Mouse (Mus musculus) G1E (cell line): ENCODE results near the gene Ahnak2. TPM values are rescaled to one million over a fixed set of nuclear protein-coding genes. Genes with fewer than 3 reads are reported as not detected.
A peak's percentile ranks its signal among the peaks of the same experiment; 100 is the strongest.

ENCODE experiments used
- ATAC-seq: 2 replicates; pipeline ENCODE4 v1.8.0; 2016; ENCODE audit warnings: mild to moderate bottlenecking; ENCODE audit not compliant: insufficient number of reproducible peaks, poor library complexity, low FRiP score, severe bottlenecking; ENCODE audit errors: extremely low read depth
- DNase-seq: peaks from one replicate; pipeline ENCODE4 v3.0.0; 2012; ENCODE audit warnings: low spot score
- H3K27me3 ChIP-seq: 2 replicates; pipeline ENCODE4 v1.6.1; 2012; ENCODE audit warnings: mild to moderate bottlenecking, low read length, inconsistent platforms; ENCODE audit not compliant: insufficient read depth
- H3K36me3 ChIP-seq: replicated peaks from 2 replicates; pipeline ENCODE3; 2012; ENCODE audit warnings: mild to moderate bottlenecking, inconsistent platforms
- H3K4me1 ChIP-seq: 2 replicates; pipeline ENCODE4 v1.6.1; 2012; ENCODE audit warnings: low read depth, low read length, inconsistent platforms, mixed read lengths; ENCODE audit not compliant: insufficient read depth
- H3K4me3 ChIP-seq: 2 replicates; pipeline ENCODE4 v1.5.1; 2012; ENCODE audit warnings: low read depth, mild to moderate bottlenecking, inconsistent platforms, low read length, moderate library complexity, mixed read lengths
- H3K9me3 ChIP-seq: replicated peaks from 2 replicates; pipeline ENCODE4 v1.6.1; 2012; ENCODE audit warnings: inconsistent platforms
- CTCF ChIP-seq: IDR thresholded peaks from 2 replicates; pipeline ENCODE4 v1.5.1; 2012; ENCODE audit warnings: low read depth, low read length, inconsistent platforms, mixed read lengths
- GATA1 ChIP-seq: IDR thresholded peaks from 2 replicates; pipeline ENCODE4 v1.6.1; 2012; ENCODE audit warnings: borderline replicate concordance, low read length, inconsistent platforms, mixed read lengths
- GATA2 ChIP-seq: IDR thresholded peaks from 2 replicates; pipeline ENCODE4 v1.6.1; 2012; ENCODE audit warnings: low read depth, low read length, inconsistent platforms, borderline replicate concordance
- POLR2AphosphoS5 ChIP-seq: IDR thresholded peaks from 2 replicates; pipeline ENCODE4 v1.6.1; 2012; ENCODE audit warnings: low read depth, low read length, inconsistent platforms; ENCODE audit not compliant: insufficient replicate concordance
- TAL1 ChIP-seq: conservative IDR thresholded peaks from 2 replicates; pipeline ENCODE4 v1.6.1; 2012; ENCODE audit warnings: low read depth, low read length, inconsistent platforms, mixed read lengths
- polyA plus RNA-seq: library from polyadenylated mRNA; stranded (reverse); fragments of >175 nt; gene quantifications from 2 replicates; pipeline ENCODE4 v1.2.3, GENCODE M21; 2012
- total RNA-seq, 2 experiments: library from RNA; stranded (forward) in 1 of 2; stranded (reverse) in 1 of 2; fragments of 200-1000 nt in 1 of 2; fragments of >200 nt in 1 of 2; fragmentation: Nextera tagmentation in 1 of 2; gene quantifications; 2 replicates each; pipeline ENCODE4 v1.2.3; 2014 to 2017

Gene Ahnak2
- total and polyA plus RNA-seq, 3 experiments, result 0.02 to 0.22 TPM; not detected in 1

DNA sequence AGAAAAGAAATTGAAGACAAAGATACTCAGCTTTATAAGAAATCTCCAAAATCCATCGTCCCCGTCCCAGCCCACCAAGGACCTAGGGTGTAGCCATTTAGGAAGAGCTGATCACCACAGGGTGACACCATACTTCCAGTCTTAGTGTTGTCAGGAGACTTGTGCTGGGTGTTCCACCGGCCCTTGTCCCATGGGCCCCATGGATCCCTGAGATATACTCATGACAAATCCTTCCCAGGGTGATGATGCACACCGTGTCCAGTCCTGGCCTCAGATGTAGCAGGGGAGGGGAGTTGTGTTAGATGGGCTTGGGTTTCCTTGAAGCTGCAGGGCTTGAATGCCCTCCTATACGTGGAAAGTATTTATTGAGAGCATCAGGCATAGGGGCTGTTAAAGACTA, 44.6 kb downstream of the Ahnak2 start:
- no peaks in the 10 kb centered on the region for H3K9me3 ChIP-seq
- H3K27me3 ChIP-seq, result peaks cover 20% of the 10 kb centered on the region; the same call in 1 of the 2 replicates
- no peak overlapping the region for H3K4me3 ChIP-seq
- H3K36me3 ChIP-seq, result no peaks in the 10 kb centered on the region
- ATAC-seq, result no peak
- TF ChIP-seq CTCF, result no peak
- no peak for TF ChIP-seq TAL1
- no peak for TF ChIP-seq GATA2
- TF ChIP-seq POLR2AphosphoS5, result no peak
- TF ChIP-seq GATA1, result no peak
- no peak for DNase-seq
- H3K4me1 ChIP-seq, result peaks cover 14% of the 10 kb centered on the region

GRCm38 (mm10) chr12:112755900-112756299, 46.6 kb downstream of the Ahnak2 start:
- DNase-seq, result no peak
- no peaks in the 10 kb centered on the region for H3K9me3 ChIP-seq
- peaks cover 8% of the 10 kb centered on the region for H3K4me1 ChIP-seq
- peaks cover 18% of the 10 kb centered on the region for H3K27me3 ChIP-seq
- TF ChIP-seq GATA2, result no peak
- no peak for TF ChIP-seq TAL1
- TF ChIP-seq POLR2AphosphoS5, result no peak
- TF ChIP-seq CTCF, result no peak
- TF ChIP-seq GATA1, result no peak
- no peak overlapping the region for H3K4me3 ChIP-seq
- H3K36me3 ChIP-seq, result no peaks in the 10 kb centered on the region
- no peak for ATAC-seq

GRCm38 (mm10) chr12:112752399-112752798, 50.1 kb downstream of the Ahnak2 start:
- H3K4me3 ChIP-seq, result no peak overlapping the region
- H3K9me3 ChIP-seq, result no peaks in the 10 kb centered on the region
- ATAC-seq, result no peak
- H3K4me1 ChIP-seq, result peaks cover 2% of the 10 kb centered on the region; the same call in 1 of the 2 replicates
- no peak for DNase-seq
- H3K27me3 ChIP-seq, result peaks cover 24% of the 10 kb centered on the region
- no peaks in the 10 kb centered on the region for H3K36me3 ChIP-seq
- TF ChIP-seq GATA1 (no peak), CTCF (no peak), POLR2AphosphoS5 (no peak)

GRCm38 (mm10) chr12:112750976-112751375, 51.5 kb downstream of the Ahnak2 start:
- peaks cover 2% of the 10 kb centered on the region; the same call in 1 of the 2 replicates for H3K4me1 ChIP-seq
- H3K4me3 ChIP-seq, result no peak overlapping the region
- no peaks in the 10 kb centered on the region for H3K36me3 ChIP-seq
- DNase-seq, result no peak
- ATAC-seq, result no peak
- H3K9me3 ChIP-seq, result no peaks in the 10 kb centered on the region
- TF ChIP-seq POLR2AphosphoS5, result no peak
- no peak for TF ChIP-seq GATA1
- no peak for TF ChIP-seq GATA2
- TF ChIP-seq CTCF, result no peak
- TF ChIP-seq TAL1, result no peak
- peaks cover 25% of the 10 kb centered on the region for H3K27me3 ChIP-seq

GRCm38 (mm10) chr12:112747606-112747970, 54.9 kb downstream of the Ahnak2 start:
- peaks cover 8% of the 10 kb centered on the region for H3K4me1 ChIP-seq
- no peak overlapping the region for H3K4me3 ChIP-seq
- TF ChIP-seq GATA2 (no peak), GATA1 (no peak), TAL1 (no peak), CTCF (no peak), POLR2AphosphoS5 (no peak)
- DNase-seq (no peak), ATAC-seq (no peak)
- no peaks in the 10 kb centered on the region for H3K36me3 ChIP-seq
- H3K27me3 ChIP-seq, result peaks cover 35% of the 10 kb centered on the region
- no peaks in the 10 kb centered on the region for H3K9me3 ChIP-seq

DNA sequence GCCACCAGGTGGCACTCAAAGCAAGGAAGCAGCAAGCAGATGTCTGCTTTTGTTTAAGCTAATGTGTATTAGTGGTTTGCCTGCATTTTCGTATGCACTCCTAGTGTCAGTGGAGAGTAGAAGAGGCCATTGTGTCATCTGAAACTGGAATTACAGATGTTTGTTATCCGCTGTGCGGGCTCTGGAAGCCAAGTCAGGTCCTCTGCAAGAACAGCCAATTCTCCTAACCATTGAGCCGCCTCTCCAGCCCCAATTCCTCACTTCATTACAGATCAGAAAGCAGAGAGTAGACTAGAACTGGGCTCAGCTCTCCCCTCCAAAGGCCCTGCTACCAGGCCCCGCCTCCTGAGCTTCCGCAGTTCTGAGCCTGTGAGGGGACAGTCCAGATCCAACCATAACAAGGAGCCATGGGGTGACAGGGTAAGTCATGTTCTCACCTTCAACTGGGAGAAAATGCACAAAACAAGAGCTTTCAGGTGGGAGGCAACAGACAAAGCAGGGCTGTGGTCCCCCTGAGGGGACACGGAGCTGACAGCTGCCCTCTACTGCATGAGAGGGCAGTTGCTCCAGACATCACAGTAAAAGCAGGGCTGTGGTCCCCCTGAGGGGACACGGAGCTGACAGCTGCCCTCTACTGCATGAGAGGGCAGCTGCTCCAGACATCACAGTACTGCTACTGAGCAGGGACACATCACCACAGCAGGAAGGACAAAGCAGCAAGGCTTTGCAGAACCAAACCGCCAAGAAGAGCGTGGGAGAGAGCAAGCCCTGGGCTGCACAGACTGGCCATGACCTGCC, 55.5 kb downstream of the Ahnak2 start:
- H3K9me3 ChIP-seq, result no peaks in the 10 kb centered on the region
- H3K4me3 ChIP-seq, result no peak overlapping the region
- 0 out of 2 replicates have a peak, but pooled peaks have one; percentile 20 for TF ChIP-seq CTCF
- no peak for TF ChIP-seq GATA2
- peaks cover 8% of the 10 kb centered on the region for H3K4me1 ChIP-seq
- ATAC-seq (no peak), DNase-seq (peak; percentile 63)
- no peaks in the 10 kb centered on the region for H3K36me3 ChIP-seq
- peaks cover 41% of the 10 kb centered on the region for H3K27me3 ChIP-seq

GRCm38 (mm10) chr12:112746461-112746807, 56.0 kb downstream of the Ahnak2 start:
- H3K27me3 ChIP-seq, result peaks cover 42% of the 10 kb centered on the region
- no peak for TF ChIP-seq POLR2AphosphoS5
- no peak for TF ChIP-seq GATA1
- TF ChIP-seq CTCF, result no peak
- no peak for TF ChIP-seq TAL1
- no peak for TF ChIP-seq GATA2
- H3K4me1 ChIP-seq, result peaks cover 8% of the 10 kb centered on the region
- H3K9me3 ChIP-seq, result no peaks in the 10 kb centered on the region
- no peaks in the 10 kb centered on the region for H3K36me3 ChIP-seq
- ATAC-seq (no peak), DNase-seq (no peak)
- no peak overlapping the region for H3K4me3 ChIP-seq
